Mouse (Mus musculus) cerebral cortex, adult 2 months (tissue): ENCODE data around the gene Mical2.

ENCODE experiments used
- WGBS: fragments of 180-500 bp; shearing (Covaris S2); methylation state at CpG from one replicate; pipeline ENCODE4 v1.1.7; 2018; 5-methylcytosine and 5-hydroxymethylcytosine counted together

Mical2 gene

GRCm38 (mm10) chr7:112275883-112276282, 50.2 kb downstream of the Mical2 start:
- 41% methylated on average over 2 of the region's 2 CpGs for WGBS

- 67% methylated on average over 4 of the region's 4 CpGs for WGBS
Observed at GRCm38 (mm10) chr7:112276823-112277222, 51.2 kb downstream of the Mical2 start.

GRCm38 (mm10) chr7:112278648-112279047, 53.0 kb downstream of the Mical2 start:
- WGBS = 34% methylated on average over 4 of the region's 4 CpGs

- WGBS = 63% methylated on average over 3 of the region's 3 CpGs
Observed at GRCm38 (mm10) chr7:112280474-112280873, 54.8 kb downstream of the Mical2 start.

GRCm38 (mm10) chr7:112283606-112284310, 58.1 kb downstream of the Mical2 start:
- WGBS = 38% methylated on average over 9 of the region's 9 CpGs

GRCm38 (mm10) chr7:112285573-112285972, 59.9 kb downstream of the Mical2 start:
- WGBS = 51% methylated on average over 8 of the region's 8 CpGs

GRCm38 (mm10) chr7:112288352-112289107, 62.9 kb downstream of the Mical2 start:
- WGBS = 77% methylated on average over 5 of the region's 5 CpGs

GRCm38 (mm10) chr7:112289514-112289913, 63.9 kb downstream of the Mical2 start:
- WGBS = 83% methylated on average over 5 of the region's 5 CpGs

GRCm38 (mm10) chr7:112289990-112290389, 64.3 kb downstream of the Mical2 start:
- WGBS = 37% methylated on average over 4 of the region's 4 CpGs

GRCm38 (mm10) chr7:112293456-112294104, 67.9 kb downstream of the Mical2 start:
- 70% methylated on average over 7 of the region's 7 CpGs for WGBS

GRCm38 (mm10) chr7:112295426-112296221, 70.0 kb downstream of the Mical2 start:
- WGBS = 53% methylated on average over 8 of the region's 8 CpGs

- WGBS = 34% methylated on average over 9 of the region's 9 CpGs
Observed at GRCm38 (mm10) chr7:112298032-112298431, 72.4 kb downstream of the Mical2 start.

GRCm38 (mm10) chr7:112298871-112299422, 73.3 kb downstream of the Mical2 start:
- 48% methylated on average over 3 of the region's 3 CpGs for WGBS

- 35% methylated on average over 10 of the region's 10 CpGs for WGBS
Observed at GRCm38 (mm10) chr7:112299521-112300096, 74.0 kb downstream of the Mical2 start.

- 54% methylated on average over 5 of the region's 5 CpGs for WGBS
Observed at GRCm38 (mm10) chr7:112300141-112300540, 74.5 kb downstream of the Mical2 start.

GRCm38 (mm10) chr7:112304382-112304781, 78.7 kb downstream of the Mical2 start:
- 63% methylated on average over 8 of the region's 8 CpGs for WGBS

- WGBS = 73% methylated on average over 11 of the region's 11 CpGs
Observed at GRCm38 (mm10) chr7:112309289-112310016, 83.8 kb downstream of the Mical2 start.

- 70% methylated on average over 4 of the region's 4 CpGs for WGBS
Observed at GRCm38 (mm10) chr7:112310017-112310360, 84.3 kb downstream of the Mical2 start.

- 69% methylated on average over 5 of the region's 5 CpGs for WGBS
Observed at GRCm38 (mm10) chr7:112313211-112313610, 87.6 kb downstream of the Mical2 start.

- WGBS = 53% methylated on average over 5 of the region's 5 CpGs
Observed at GRCm38 (mm10) chr7:112313670-112314069, 88.0 kb downstream of the Mical2 start.
